ENCODE assay signal across 8 mouse cellular contexts in the genomic region with DNA sequence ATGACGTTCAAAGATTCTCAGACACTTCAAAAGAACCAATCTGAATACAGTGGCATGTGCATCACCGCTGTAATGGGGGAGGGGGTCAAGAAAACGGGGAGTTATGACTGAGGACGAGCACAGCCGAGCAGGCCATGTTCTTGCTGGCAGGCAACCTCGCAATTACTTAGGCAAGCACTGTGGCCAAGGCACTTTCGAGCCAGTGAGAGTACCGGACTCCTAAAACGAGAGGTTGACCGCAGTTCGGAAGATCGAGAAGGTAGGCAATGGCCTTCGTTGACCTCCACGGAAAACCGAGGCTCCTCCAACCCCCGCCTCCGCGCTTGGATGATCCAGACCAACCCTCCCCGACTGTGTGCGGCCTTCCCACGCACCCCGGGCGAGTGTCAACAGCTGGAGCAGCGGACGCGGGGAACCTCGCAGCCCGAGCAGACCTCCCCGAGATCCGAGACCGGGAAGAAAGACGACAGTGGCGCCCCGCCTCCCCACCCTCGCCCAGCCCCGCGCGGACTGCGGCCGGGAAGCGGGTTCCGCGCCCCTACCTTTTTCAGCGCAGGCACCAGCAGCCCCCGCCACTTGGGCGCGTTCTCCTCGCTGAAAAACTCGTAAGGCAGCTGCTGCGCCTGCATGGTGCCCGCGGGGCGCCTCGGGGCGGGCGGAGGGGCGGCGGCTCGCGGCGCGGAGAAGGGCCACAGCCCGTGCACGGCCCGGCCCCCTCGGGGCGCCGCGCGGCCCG. TPM values are rescaled to one million over a fixed set of nuclear protein-coding genes. Genes with fewer than 3 reads are reported as not detected.
DNase-seq lines count a peak whose midpoint lies in the region; ATAC-seq lines count a peak whose summit lies in the region.

No protein-coding gene starts in this region.

- H3K27me3 ChIP-seq in hindbrain, embryonic 15.5 days = no peaks in the 10 kb centered on the region

- under 1% methylated on average over 50 of the region's 71 CpGs for WGBS in hindbrain, embryonic 15.5 days

- H3K4me3 ChIP-seq in hindbrain, embryonic 15.5 days = peak overlapping the region; percentile 97

- peak overlapping the region; percentile 74 for H3K4me2 ChIP-seq in hindbrain, embryonic 15.5 days

- peak overlapping the region; percentile 98 for H3K27ac ChIP-seq in hindbrain, embryonic 15.5 days (replicated peaks)

- H3K9me3 ChIP-seq in hindbrain, embryonic 15.5 days = no peaks in the 10 kb centered on the region

- DNase-seq in T-cell, adult 2 months (ENCODE audit: low spot score) = peak; percentile 87
- peak; percentile 46 to 47 for DNase-seq in cerebellum, postnatal 36 days
- peak; percentile 57 to 68 for DNase-seq in frontal cortex, postnatal 36 days (ENCODE audit: low spot score in 2 of 2)
- peak; percentile 28 to 49 for DNase-seq in left cerebral cortex, adult 9 months (ENCODE audit: low spot score in 2 of 2)
- DNase-seq in right cerebral cortex, postnatal 10 days (ENCODE audit: low spot score in 2 of 2) = peak; percentile 66 to 78
- peak; percentile 18 for DNase-seq in urinary bladder, postnatal 10 days (ENCODE audit: low spot score)

- peaks cover 37% of the 10 kb centered on the region for H3K4me1 ChIP-seq in hindbrain, embryonic 15.5 days (replicated peaks)

- ATAC-seq in hindbrain, embryonic 15.5 days (ENCODE audit: low FRiP score, low read depth) = peak; percentile 25
- peak; percentile 33 for ATAC-seq in megakaryocyte, adult 5-6 weeks (ENCODE audit: poor library complexity, severe bottlenecking)

- H3K9ac ChIP-seq in hindbrain, embryonic 15.5 days = peak overlapping the region; percentile 98

- no peaks in the 10 kb centered on the region for H3K36me3 ChIP-seq in hindbrain, embryonic 15.5 days

RNA-seq across cellular contexts. Expression of a gene that starts 0.8 kb away (rescaled TPM):
- 8.2 and 8.4 TPM in 2 replicates for polyA plus RNA-seq in hindbrain, embryonic 15.5 days (2015; fragmentation: Nextera tagmentation; extraction: Ambion mirVana)
- total RNA-seq in megakaryocyte, adult 5-6 weeks (2015) = 16.4 and 17.2 TPM in 2 replicates
- 6.1 and 10.0 TPM in 2 replicates for total RNA-seq in megakaryocyte, adult 5-6 weeks (2017)

Comparison
In these comparisons a context has a peak if more than half of its experiments do, and no peak if none do; other contexts are left out.
1. Peak in every context shown above with its lines: DNase-seq, ATAC-seq, H3K4me3 ChIP-seq and H3K27ac ChIP-seq.
2. DNase-seq: peak in every context shown above with its lines; median percentile 87 in T-cell, adult 2 months; 72 in right cerebral cortex, postnatal 10 days; 62 in frontal cortex, postnatal 36 days; 46 in cerebellum, postnatal 36 days; 38 in left cerebral cortex, adult 9 months; 18 in urinary bladder, postnatal 10 days.